Mouse (Mus musculus) bone marrow, adult 2 months (tissue): ENCODE data around the gene Krtcap2. TPM values are rescaled to one million over a fixed set of nuclear protein-coding genes. Genes with fewer than 3 reads are reported as not detected.

Experiments used
- H3K27ac ChIP-seq: fragments of 200-500 bp; 2 replicates; pipeline ENCODE4 v1.5.1; 2012; ENCODE audit warnings: low read depth, mild to moderate bottlenecking, control low read depth, inconsistent platforms, low read length; ENCODE audit not compliant: control insufficient read depth, poor library complexity, insufficient read depth
- H3K4me1 ChIP-seq: fragments of 200-500 bp; 2 replicates; pipeline ENCODE4 v1.6.1; 2011; ENCODE audit warnings: low read length; ENCODE audit not compliant: control insufficient read depth, insufficient read depth
- H3K4me3 ChIP-seq: fragments of 200-500 bp; replicated peaks from 2 replicates; pipeline ENCODE3; 2011; ENCODE audit warnings: mild to moderate bottlenecking, low read depth, low read length, control low read depth; ENCODE audit not compliant: control insufficient read depth
- CTCF ChIP-seq: fragments of 200-500 bp; IDR thresholded peaks from 2 replicates; pipeline ENCODE4 v1.5.1; 2011; ENCODE audit warnings: low read length, control low read depth; ENCODE audit not compliant: control insufficient read depth, insufficient read depth
- POLR2A ChIP-seq: fragments of 200-500 bp; IDR thresholded peaks from 2 replicates; pipeline ENCODE4 v1.6.1; 2011; ENCODE audit warnings: low read depth, mild to moderate bottlenecking, control low read depth, low read length, borderline replicate concordance; ENCODE audit not compliant: control insufficient read depth
- WGBS: fragments of 180-500 bp; shearing (Covaris S2); methylation state at CpG from one replicate; pipeline ENCODE4 v1.1.7; 2018; 5-methylcytosine and 5-hydroxymethylcytosine counted together
- polyA plus RNA-seq: library from polyadenylated mRNA; stranded (reverse); fragments of >200 nt; gene quantifications from 2 replicates; pipeline ENCODE4 v1.2.4, GENCODE M21; 2011; ENCODE audit warnings: low replicate concordance; ENCODE audit not compliant: missing spikeins, insufficient read depth, insufficient read length

Gene Krtcap2
- 47.8 and 69.5 TPM in 2 replicates for polyA plus RNA-seq

GRCm38 (mm10) chr3:89245688-89246171 lies at the start of gene Krtcap2:
TSS of gene Krtcap2 (plus strand) at chr3:89245966.
- H3K4me1 ChIP-seq, result peaks cover 5% of the 10 kb centered on the region
- peak within 1 kb of the TSS; percentile 93 for H3K4me3 ChIP-seq
- H3K27ac ChIP-seq, result peak within 1 kb of the TSS; percentile 16; the same call in 1 of the 2 replicates
- TF ChIP-seq CTCF (no peak), POLR2A (no peak)
- 6% methylated on average over 20 of the region's 20 CpGs for WGBS

- Histone ChIP-seq H3K4me1 (no peaks in the 10 kb centered on the region; the same call in 1 of the 2 replicates), H3K27ac (peak overlapping the region; percentile 42), H3K4me3 (peak overlapping the region; percentile 68)
- TF ChIP-seq CTCF (peak; percentile 5; the same call in 1 of the 2 replicates), POLR2A (peak; percentile 75; the same call in 1 of the 2 replicates)
- 5% methylated on average over 33 of the region's 33 CpGs for WGBS
These were observed 49.5 kb upstream of the Krtcap2 start for GRCm38 (mm10) chr3:89195979-89196877.

- 33% methylated on average over 3 of the region's 3 CpGs for WGBS
- Histone ChIP-seq H3K4me1 (peaks cover 3% of the 10 kb centered on the region), H3K27ac (no peak overlapping the region), H3K4me3 (no peak overlapping the region)
- TF ChIP-seq POLR2A, result no peak
- no peak for TF ChIP-seq CTCF
These were observed 45.9 kb upstream of the Krtcap2 start for GRCm38 (mm10) chr3:89199839-89200238.

GRCm38 (mm10) chr3:89202253-89203141 lies 43.3 kb upstream of the Krtcap2 start, which contains the start of gene Gba:
TSS of gene Gba (plus strand) at chr3:89202928.
- TF ChIP-seq POLR2A, result no peak
- no peak for TF ChIP-seq CTCF
- Histone ChIP-seq H3K27ac (no peak within 1 kb of the TSS), H3K4me1 (peaks cover 3% of the 10 kb centered on the region), H3K4me3 (peak within 1 kb of the TSS; percentile 88)
- WGBS, result 22% methylated on average over 13 of the region's 13 CpGs

- Histone ChIP-seq H3K4me3 (peak overlapping the region; percentile 88), H3K27ac (no peak overlapping the region), H3K4me1 (peaks cover 3% of the 10 kb centered on the region)
- 29% methylated on average over 5 of the region's 5 CpGs for WGBS
- TF ChIP-seq CTCF, result no peak
- TF ChIP-seq POLR2A, result no peak
These were observed 42.6 kb upstream of the Krtcap2 start for GRCm38 (mm10) chr3:89203142-89203514.

GRCm38 (mm10) chr3:89206079-89206478 lies 39.7 kb upstream of the Krtcap2 start:
- Histone ChIP-seq H3K4me1 (peaks cover 3% of the 10 kb centered on the region), H3K4me3 (no peak overlapping the region), H3K27ac (no peak overlapping the region)
- TF ChIP-seq POLR2A, result no peak
- TF ChIP-seq CTCF, result no peak
- WGBS, result 91% methylated on average over 7 of the region's 7 CpGs

GRCm38 (mm10) chr3:89206695-89207094 lies 39.1 kb upstream of the Krtcap2 start:
- Histone ChIP-seq H3K27ac (no peak overlapping the region), H3K4me3 (no peak overlapping the region), H3K4me1 (peaks cover 3% of the 10 kb centered on the region)
- TF ChIP-seq POLR2A, result no peak
- no peak for TF ChIP-seq CTCF
- 75% methylated on average over 2 of the region's 2 CpGs for WGBS

GRCm38 (mm10) chr3:89208075-89208657 lies 37.6 kb upstream of the Krtcap2 start:
- peaks cover 3% of the 10 kb centered on the region for H3K4me1 ChIP-seq
- WGBS, result 82% methylated on average over 13 of the region's 13 CpGs
- no peak for TF ChIP-seq POLR2A
- TF ChIP-seq CTCF, result no peak

More at GRCm38 (mm10) chr3:89208075-89208657, 37.6 kb upstream of the Krtcap2 start:
- H3K4me3 ChIP-seq, result no peak overlapping the region
- no peak overlapping the region for H3K27ac ChIP-seq
